Mouse (Mus musculus): ENCODE data around the gene 4930596D02Rik.

4930596D02Rik gene

DNA sequence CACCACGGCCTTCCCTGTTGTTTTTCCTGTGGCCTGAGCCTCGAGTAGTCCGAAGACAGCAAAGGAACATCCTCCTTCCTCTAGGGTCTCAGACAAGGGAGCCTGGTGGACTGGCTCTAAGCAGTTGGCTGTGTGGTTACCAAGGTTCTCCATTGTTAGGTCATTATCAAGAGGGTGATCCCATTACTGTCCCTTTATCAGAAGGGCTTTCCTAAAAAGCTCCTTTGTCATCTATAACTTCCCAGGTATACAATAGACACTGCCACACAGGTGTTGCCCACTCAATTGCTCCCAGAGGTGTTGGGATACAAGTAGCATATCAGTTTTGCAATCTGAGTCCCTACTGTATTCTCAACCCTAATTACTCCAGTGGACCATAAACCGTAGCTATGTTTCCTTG, at the start of gene 4930596D02Rik:
Gene 4930596D02Rik, minus strand, starts transcription at position 101 of the 400 bp plus-strand sequence.
- DNase-seq (ENCODE audit: inconsistent age in 2 of 2, low spot score in 1 of 2), result no peak

DNA sequence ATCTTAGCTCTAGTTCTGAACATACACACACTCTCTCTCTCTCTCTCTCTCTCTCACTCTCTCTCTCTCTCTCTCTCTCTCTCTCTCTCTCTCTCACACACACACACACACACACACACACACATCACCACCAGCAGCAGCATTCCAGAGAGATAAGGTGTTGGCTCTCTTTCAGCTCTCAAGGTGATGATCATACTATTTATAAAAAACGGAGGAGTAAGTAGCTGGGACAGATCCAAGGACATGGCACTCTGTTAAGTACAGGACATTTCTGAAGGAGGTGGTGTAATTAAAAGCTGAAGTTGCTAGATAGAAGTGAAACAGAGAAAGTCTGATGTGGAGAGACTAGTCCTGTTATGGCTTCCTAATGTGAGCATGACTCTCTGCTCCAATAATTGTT, 41.5 kb upstream of the 4930596D02Rik start:
- no peak for DNase-seq (ENCODE audit: inconsistent age in 2 of 2, low spot score in 1 of 2)

DNA sequence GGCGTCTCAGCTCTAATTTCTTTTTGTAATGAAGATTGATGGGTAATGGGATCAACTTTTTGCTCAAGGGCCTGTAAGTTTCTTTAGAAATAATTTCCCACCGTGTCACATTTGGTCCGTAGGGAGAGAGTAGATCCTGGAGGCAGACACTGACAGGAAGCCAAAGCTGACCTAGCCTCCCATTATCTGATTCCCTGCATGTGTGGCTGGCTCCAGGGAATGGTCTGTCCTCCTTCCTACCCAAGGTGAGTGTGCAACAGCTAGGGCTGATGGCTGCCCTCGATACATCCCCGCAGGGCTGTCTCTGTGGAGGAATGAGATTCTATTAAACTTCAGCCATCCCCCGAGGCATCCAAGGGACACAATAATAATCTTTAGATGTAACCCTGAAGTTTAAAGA, 33.5 kb upstream of the 4930596D02Rik start:
- no peak for DNase-seq (ENCODE audit: inconsistent age in 2 of 2, low spot score in 1 of 2)

DNA sequence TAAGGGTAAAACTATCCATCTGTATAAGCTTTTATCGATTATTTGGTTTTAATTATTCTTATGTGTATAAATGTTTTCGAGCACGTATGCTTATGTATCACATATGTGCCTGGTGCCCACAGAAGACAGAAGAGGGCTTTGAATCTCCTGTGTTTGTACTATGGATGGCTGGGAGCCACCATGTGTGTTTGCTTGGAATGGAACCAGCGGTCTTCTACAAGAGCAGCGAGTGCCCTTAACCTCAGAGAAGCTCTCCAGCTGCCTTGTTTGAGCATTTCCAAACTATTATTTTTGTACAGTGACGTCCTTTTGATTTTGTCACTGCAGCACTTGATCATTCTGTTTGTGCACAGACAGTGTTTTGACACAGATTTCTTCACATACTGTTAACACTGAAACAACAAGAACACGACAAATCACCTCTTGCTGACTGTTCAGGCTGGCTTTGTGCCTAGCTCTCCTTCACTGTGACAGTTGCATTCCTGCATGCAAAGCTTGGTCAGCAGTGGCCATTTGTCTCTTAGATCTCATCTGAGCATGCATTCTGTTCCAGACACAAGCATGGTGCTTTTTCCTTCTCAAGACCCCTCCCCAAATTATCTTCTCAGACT, 30.4 kb upstream of the 4930596D02Rik start:
- no peak for DNase-seq (ENCODE audit: inconsistent age in 2 of 2, low spot score in 1 of 2)

DNA sequence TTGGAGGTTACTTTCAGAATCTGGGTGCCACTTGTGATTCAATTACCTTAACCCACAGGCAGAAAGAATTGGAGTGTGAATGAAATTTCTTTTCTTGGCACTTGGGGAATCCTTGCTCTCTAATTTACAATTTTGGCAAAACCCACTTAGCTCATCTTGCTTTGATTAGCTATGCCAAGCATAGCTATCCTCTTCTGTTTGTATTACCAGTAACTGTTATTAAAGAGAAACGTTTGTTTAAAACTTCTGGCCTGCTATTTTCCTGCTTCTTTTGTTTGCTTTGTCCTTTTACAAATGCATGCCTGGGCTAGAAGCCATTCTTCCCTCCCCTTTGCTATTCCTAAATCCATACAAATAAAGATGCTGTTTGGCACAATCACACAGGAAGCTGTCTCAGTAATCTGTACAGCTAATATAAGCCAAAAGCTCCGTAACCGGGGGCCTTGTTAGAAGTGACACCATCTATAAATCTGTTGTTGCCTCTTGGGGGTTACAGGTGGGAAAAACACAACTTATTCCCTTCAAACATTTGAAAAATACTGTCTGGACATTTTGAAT, 19.0 kb downstream of the 4930596D02Rik start:
- DNase-seq (ENCODE audit: inconsistent age in 2 of 2, low spot score in 1 of 2), result no peak

DNA sequence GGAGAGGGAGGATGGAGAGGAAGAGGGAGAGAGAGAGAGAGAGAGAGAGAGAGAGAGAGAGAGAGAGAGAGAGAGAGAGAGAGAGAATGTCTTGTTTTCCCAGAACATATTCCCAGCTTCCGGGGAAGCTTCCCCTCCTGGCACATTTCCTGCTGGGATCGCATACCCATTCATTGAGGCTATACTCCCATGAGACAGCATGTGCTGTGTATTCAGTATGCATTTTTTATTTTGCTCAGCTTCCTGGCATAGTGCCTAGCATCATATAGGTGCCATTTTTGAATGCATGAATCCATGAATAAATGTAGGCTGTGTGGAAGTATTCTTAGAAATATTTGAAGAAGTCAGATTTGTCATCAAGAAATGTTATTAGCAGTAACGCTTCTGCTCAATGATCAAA, 31.7 kb downstream of the 4930596D02Rik start:
- DNase-seq (ENCODE audit: inconsistent age in 2 of 2, low spot score in 1 of 2), result no peak

DNA sequence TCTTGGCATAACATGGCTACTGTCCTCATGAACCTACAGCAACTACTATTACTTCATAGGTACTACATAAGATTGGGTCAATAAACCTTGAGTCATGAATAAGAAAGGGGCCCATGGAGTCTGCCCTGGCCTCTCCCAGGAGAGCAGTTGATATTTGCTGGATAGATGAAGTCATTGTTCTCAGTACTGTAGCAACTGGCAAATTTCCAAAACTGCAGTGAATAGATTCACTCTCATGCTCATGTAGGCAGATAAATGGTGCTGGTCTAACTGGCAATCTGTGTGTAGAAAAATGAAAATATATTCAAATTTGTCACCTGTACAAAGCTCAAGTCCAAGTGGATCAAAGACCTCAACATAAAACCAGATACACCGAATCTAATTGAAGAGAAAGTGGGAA, 38.5 kb downstream of the 4930596D02Rik start:
- DNase-seq (ENCODE audit: inconsistent age in 2 of 2, low spot score in 1 of 2), result no peak
